Mouse (Mus musculus): ENCODE data around the gene Mtmr12. TPM values are rescaled to one million over a fixed set of nuclear protein-coding genes. Genes with fewer than 3 reads are reported as not detected.

The Mtmr12 gene
- total RNA-seq, 2 experiments from 2014 or later, result 17.6 to 24.1 TPM

DNA sequence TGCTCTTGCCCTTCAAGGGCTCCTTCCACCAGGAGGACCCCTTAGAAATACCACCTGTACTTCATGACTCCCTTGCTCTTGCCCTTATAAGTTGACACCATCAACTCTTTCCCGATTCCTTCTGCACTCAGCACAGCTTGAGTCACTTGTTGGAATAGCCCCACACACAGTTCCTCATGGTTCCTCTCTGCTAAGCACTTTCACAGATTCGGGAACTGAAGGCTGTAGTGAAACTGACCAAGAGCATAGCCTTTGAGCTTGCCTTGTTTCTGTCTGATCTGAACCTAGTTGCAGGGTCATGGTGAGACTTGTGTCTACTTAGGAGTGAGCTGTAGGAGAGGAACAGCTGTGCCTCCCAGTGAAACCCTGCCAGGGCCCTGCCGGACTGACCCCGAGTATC lies 28.2 kb downstream of the Mtmr12 start:
- no peak for DNase-seq (ENCODE audit: low spot score in 2 of 2)

GRCm38 (mm10) chr15:12235559-12235958 lies 30.7 kb downstream of the Mtmr12 start:
- no peak for DNase-seq (ENCODE audit: low spot score in 2 of 2)

GRCm38 (mm10) chr15:12235983-12236382 lies 31.2 kb downstream of the Mtmr12 start:
- DNase-seq (ENCODE audit: low spot score in 2 of 2), result no peak

DNA sequence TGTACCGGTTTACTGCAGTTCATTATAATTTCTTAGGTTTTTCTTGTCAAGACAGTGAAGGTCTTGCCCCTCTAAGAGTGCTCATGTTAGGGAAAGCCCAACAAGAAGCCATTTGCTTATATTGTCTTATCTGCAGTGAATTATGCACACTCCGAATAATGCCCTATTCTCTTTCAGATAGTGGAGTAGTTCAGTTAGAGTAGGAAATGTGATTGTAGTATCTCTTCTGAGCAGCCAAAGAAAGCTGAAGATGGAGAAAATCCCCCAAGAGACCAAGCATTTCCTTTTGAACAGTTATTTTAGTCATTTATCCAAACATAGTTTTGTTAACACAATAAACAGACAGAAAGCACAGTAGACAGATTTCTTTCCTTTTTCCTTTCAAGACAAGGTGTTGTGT lies 32.1 kb downstream of the Mtmr12 start:
- DNase-seq (ENCODE audit: low spot score in 2 of 2), result no peak

GRCm38 (mm10) chr15:12237539-12237938 lies 32.7 kb downstream of the Mtmr12 start:
- DNase-seq (ENCODE audit: low spot score in 2 of 2), result no peak

DNA sequence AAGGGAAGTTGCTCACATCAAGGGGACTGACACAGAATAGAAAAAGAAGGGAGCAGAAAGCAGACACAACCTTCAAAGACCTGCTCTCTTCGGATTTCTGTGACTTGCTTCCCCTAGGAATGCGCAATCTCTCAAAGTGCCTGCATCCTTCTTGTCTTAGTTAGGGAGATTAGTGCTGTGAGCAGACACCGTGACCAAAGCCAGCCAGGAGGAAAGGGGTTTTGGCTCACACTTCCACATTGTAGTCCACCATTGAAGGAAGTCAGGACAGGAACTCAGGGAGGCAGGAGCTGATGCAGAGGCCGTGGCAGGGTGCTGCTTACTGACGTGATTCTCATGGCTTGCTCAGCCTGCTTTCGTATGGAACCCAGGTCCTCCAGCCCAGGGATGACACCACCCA lies 33.5 kb downstream of the Mtmr12 start:
- DNase-seq (ENCODE audit: low spot score in 2 of 2), result no peak

- DNase-seq (ENCODE audit: low spot score in 2 of 2), result no peak
Observed at GRCm38 (mm10) chr15:12240705-12241328, 36.0 kb downstream of the Mtmr12 start.

GRCm38 (mm10) chr15:12243792-12244191 lies 39.0 kb downstream of the Mtmr12 start:
- no peak for DNase-seq (ENCODE audit: low spot score in 2 of 2)

- no peak for DNase-seq (ENCODE audit: low spot score in 2 of 2)
Observed at GRCm38 (mm10) chr15:12245580-12246359, 40.9 kb downstream of the Mtmr12 start.

GRCm38 (mm10) chr15:12246360-12247158 lies 41.7 kb downstream of the Mtmr12 start:
- DNase-seq (ENCODE audit: low spot score in 2 of 2), result no peak

- DNase-seq (ENCODE audit: low spot score in 2 of 2), result no peak
Observed at GRCm38 (mm10) chr15:12247159-12247603, 42.4 kb downstream of the Mtmr12 start.

DNA sequence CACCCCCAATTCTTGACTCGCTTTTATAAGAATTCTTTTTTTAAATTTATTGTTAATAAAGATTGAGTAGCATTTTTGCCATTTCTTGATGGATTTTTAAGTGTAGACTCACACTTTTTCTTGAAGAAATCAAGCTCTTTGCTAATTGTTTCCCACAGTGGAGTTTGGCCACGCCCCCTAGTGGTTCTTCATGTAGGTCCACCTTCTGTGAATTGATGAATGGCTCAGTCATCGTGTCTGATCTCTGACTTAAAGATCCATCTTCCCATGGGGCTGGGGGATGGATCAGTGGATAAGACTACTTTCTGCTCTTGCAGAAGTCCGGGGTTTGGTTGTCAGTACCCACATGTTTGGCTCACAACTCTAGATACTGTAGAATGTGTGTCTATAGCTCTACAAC lies 43.5 kb downstream of the Mtmr12 start:
- DNase-seq (ENCODE audit: low spot score in 2 of 2), result no peak

GRCm38 (mm10) chr15:12250350-12250749 lies 45.5 kb downstream of the Mtmr12 start:
- DNase-seq (ENCODE audit: low spot score in 2 of 2), result no peak

DNA sequence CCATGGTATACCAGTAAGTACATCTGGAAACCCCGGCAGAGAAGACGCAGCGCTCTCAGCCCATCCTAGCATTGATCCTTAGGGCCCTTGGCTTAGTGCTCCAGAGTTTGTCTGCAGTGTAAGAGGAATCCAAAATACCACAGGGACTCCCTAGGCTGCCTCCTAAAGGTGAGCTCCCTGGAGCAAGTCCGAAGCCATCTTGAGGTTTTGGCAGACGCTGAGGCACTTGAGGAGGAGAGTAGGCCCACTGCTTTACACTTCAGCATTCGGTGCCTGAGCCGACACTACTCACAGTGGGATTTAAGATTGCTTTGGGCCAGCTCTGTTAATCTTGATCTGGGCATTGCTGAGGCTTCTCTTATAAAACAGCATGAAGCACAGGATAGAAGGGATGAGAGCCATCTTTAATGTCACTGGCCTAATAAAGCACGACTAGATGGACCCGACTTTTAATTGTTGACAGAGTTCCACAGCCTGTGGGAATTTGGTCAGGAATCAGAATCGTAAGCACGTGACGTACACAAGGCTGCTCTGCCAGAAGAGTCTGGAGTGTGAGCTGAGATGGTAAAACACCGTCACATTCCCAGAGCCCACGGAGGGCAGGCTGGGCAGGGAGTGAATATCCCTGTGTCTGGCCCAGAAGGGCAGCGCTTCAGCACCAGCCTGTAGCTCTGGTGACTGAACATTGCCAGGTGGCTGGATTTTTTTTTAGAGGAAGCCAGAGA lies 46.8 kb downstream of the Mtmr12 start:
- DNase-seq (ENCODE audit: low spot score in 2 of 2), result no peak

DNA sequence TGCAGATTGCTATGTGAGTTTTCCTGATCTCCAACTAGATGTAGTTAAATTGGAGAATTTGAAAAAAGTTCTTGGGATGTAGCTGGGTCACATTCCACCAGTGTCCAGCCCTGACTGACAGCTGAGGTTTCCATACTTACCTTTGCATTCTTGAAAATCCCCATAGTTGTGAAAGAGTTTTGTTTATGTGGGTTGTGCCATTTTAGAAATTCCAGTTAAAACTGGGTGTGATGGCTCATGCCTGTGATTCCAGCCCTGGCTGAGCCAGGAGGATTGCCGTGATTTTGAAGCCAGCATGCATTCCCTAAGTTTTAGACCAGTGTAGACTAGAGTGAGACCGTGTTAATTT lies 47.3 kb downstream of the Mtmr12 start:
- DNase-seq (ENCODE audit: low spot score in 2 of 2), result no peak

GRCm38 (mm10) chr15:12257730-12258494 lies 53.1 kb downstream of the Mtmr12 start:
- no peak for DNase-seq (ENCODE audit: low spot score in 2 of 2)

GRCm38 (mm10) chr15:12263056-12263455 lies 58.2 kb downstream of the Mtmr12 start:
- DNase-seq (ENCODE audit: low spot score in 2 of 2), result no peak

- DNase-seq (ENCODE audit: low spot score in 2 of 2), result no peak
Observed at GRCm38 (mm10) chr15:12266460-12266859, 61.6 kb downstream of the Mtmr12 start.

DNA sequence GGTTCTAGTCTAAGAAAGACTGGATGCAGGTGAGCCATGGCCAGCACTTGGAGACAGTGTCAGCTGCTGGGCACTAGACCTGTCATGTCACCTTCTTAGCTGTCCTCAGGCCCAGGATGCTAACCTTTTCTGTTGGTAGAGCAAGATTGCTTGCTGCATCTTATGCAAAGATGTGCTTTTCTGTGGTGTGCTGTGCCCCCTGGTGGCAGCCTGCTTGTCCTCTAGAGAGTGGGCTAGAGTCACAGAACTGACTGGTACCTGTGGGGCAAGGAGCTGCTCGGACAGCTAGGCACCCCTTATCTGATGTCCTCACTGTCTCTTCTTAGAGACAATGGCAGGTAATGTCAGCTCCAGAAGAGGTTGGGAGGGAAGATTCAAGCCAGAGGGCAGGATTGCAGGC lies 63.2 kb downstream of the Mtmr12 start:
- DNase-seq (ENCODE audit: low spot score in 2 of 2), result peak; percentile 65 to 73

DNA sequence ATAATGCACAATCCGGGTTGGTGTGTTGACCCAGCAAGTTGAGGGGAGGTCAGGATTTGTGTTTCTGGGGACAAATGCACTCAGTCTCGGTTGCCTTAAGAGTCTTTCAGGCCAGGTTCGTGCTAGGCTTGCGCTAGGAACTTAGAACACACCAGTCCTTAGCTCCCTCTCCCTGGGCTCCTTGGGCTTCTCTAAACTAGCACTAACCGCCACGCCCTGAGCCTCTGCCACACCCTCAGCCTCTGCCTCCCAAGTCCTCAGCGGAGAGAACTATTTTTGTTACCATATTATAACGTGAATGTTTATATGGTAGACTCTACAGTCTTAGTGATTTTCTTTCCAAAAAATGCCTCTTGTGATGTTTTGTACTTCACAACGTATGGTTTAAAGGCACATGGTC lies 66.5 kb downstream of the Mtmr12 start:
- no peak for DNase-seq (ENCODE audit: low spot score in 2 of 2)

Data from adrenal gland, adult 18-20 months (tissue).